Mouse (Mus musculus): ENCODE measurements around the gene Crnkl1.
"Not testable (repeated sequence)": the region's sequence is repeated elsewhere in the genome, so short reads cannot be mapped to it uniquely, and the experiment has no call there.

Gene Crnkl1

GRCm38 (mm10) chr2:145920941-145921650 lies 13.7 kb downstream of the Crnkl1 start:
- DNase-seq (ENCODE audit: extremely low read depth, low read depth), result no peak

GRCm38 (mm10) chr2:145905884-145906283 lies 28.9 kb downstream of the Crnkl1 start:
- DNase-seq (ENCODE audit: extremely low read depth, low read depth), result not testable (repeated sequence)

DNA sequence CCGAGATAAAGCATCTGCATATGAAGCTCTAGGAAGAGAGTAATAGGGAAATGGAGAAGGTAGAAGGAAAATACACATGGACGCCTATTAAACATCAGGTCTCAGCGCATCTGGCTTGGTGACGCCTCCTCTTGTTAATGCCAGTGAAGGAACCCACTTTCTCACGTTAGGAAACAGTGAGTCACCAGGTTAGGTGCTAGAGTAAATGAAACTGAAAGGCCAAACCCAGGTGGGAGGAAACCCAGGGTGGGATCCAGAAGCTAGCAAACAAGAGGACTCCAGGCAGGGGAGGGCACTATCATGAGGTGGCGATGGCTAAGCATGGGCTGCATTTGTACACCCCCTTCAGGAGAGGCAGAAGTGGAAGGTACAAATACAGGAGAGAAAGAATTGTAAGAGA lies 29.7 kb downstream of the Crnkl1 start:
- DNase-seq (ENCODE audit: extremely low read depth, low read depth), result no peak

- DNase-seq (ENCODE audit: extremely low read depth, low read depth), result no peak
These were observed 30.7 kb downstream of the Crnkl1 start for GRCm38 (mm10) chr2:145903983-145904616.

GRCm38 (mm10) chr2:145903061-145903901 lies 31.5 kb downstream of the Crnkl1 start:
- peak; percentile 60 for DNase-seq (ENCODE audit: extremely low read depth, low read depth)

- DNase-seq (ENCODE audit: extremely low read depth, low read depth), result no peak
These were observed 33.0 kb downstream of the Crnkl1 start, which contains the start of gene Naa20 for GRCm38 (mm10) chr2:145901861-145902260. TSS of gene Naa20 (plus strand) at chr2:145902099.

- DNase-seq (ENCODE audit: extremely low read depth, low read depth), result not testable (repeated sequence)
These were observed 34.5 kb downstream of the Crnkl1 start for GRCm38 (mm10) chr2:145900318-145900717.

DNA sequence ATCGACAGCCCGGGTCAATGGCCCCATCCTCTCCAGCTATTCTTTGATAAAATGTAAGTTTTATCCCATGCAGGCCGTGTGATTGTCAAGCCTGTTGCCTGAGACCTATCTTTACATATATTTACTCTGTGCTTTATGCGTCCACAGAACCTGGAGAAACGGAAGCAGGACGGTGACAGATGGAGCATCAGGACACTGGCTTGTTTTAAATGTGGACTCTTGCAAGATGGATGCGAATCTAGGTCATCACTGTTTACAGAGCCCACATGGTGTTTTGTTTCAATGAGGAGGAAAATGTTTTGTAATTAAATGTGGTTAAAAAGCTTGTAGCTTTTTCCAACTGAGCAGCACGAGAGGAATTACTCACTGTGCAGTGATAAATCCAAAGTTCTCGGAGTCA lies 36.7 kb downstream of the Crnkl1 start:
- DNase-seq (ENCODE audit: extremely low read depth, low read depth), result no peak

GRCm38 (mm10) chr2:145893756-145894155 lies 41.1 kb downstream of the Crnkl1 start:
- DNase-seq (ENCODE audit: extremely low read depth, low read depth), result no peak

GRCm38 (mm10) chr2:145890571-145890970 lies 44.2 kb downstream of the Crnkl1 start:
- DNase-seq (ENCODE audit: extremely low read depth, low read depth), result no peak

DNA sequence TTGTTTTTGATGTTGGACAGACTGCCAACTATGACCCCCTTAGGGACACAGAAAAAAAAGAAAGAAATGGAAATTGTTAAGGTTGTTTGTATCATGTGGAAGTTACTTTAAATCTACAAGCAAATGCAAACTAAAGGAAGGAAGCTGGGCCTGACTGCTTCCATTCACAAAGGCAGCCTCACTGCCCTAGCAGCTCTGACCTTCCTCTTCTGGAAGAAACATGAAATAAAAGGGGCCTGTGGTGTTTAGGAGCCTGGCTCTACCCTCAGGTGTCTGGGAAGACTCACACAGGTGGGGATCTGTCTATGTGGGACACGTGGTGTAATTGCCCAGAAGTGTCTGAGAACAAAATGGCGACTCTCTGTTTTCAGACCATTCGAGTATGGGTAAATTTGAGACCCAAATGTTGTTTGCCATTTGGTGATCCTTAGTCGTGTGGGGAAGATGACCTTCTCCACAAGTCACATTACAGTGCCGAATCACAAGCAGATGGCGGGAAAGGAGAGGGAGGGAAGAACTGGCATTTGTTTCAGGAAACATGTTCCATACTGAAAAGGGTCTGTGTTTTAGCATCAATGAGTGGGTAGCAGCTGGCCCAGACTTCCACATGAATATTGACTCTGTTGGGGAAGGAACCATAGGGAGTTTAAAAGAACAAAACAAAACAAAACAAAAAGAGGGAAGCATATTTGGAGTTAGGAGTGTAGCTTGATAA lies 45.9 kb downstream of the Crnkl1 start:
- no peak for DNase-seq (ENCODE audit: extremely low read depth, low read depth)

DNA sequence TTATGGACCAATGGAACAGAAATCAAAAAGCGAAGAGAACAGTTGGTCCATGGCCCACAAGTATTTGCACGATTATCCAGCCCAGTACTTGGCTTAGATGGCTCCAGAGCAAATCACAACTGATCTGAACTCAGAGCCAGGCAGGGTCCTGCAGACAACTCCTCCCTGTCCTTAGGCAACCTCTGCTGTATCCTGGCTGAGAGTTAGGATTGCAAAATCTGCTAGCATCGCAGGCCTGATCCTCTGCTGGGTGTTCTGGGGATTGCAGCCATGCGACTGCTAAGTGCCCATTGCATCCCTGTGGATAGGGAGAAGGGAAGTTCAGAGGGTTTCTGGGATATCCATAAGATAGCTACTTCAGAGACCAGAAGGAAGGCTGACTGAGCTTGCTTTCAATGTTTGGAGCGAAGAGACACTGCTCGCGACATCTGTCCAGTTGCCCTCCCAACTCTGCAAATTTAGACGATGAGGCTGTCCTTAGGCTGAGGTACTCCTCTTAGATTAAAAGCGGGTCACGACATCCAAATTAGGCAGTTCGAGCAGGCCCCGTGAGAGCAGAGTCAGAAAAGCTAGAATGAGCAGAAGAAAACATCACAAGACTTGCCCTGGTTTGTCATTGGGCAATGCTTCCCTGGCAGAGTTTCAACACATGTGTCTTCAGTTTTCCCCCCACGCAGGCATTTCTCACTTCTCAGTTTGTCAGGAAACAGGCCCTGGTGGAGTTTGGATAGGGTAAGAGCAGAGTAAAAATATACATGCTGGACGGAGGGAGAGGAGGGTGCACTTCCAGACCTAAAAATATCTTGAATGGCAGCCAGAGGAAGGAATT lies 46.7 kb downstream of the Crnkl1 start:
- DNase-seq (ENCODE audit: extremely low read depth, low read depth), result no peak

- no peak for DNase-seq (ENCODE audit: extremely low read depth, low read depth)
These were observed 49.7 kb downstream of the Crnkl1 start for GRCm38 (mm10) chr2:145884913-145885785.

DNA sequence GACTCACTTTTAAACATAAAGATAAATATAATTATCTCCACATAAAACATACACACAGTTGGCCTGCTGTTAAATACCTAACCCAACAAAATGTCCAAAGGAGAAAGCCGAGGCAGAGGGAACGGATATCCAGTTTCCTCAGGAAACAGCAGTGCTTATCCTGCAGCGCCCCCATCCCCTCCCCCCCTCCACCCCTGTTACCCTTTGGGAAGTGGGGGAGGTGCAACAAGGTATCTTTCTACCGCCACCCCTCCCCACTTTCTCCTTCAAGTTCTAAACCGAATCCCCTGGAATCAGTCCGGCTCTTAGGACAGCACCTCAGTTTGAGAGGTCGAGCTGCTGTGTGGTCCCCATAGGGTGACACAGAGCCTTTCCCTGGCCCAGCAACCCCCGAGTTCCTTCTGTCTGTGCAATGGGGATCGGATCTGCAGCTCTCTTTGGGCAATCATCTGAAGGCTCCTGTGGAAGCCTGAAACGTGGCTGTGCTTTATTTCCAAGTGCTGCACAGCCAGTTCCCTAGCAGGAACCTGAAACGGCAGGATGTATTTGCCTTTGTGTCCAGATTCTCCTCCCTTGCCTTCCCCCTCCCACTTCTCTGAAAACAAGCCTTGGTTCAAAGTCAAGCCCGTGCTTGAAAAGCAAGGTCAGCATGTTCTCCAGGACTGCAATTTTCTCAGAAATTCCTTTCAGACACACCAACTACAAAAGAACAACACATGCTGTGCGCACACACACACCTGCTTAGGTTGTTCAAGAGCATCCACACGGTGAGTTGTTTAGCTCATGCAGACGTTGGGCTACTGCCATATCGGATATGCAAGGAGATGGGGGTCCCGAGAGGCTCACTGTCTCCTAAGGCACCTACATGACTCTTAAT lies 50.5 kb downstream of the Crnkl1 start:
- no peak for DNase-seq (ENCODE audit: extremely low read depth, low read depth)

DNA sequence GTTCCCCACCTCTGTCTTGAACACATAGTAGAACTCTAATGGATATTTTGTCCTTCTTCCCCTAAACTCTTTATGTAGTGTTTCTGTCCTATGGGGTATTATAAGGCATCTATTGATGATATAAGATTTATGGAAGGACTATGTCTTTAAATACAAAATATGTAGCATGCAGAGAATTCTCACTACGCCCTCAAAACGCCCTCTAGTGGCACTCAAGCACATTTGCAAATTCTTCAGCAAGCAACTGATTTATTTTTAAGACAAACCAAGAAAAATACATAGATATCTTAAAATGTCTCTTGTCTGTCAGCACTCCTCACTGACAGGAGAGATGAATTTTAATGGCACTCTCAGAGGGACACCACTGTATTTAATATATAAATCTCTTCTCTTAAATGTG lies 52.4 kb downstream of the Crnkl1 start:
- no peak for DNase-seq (ENCODE audit: extremely low read depth, low read depth)

- DNase-seq (ENCODE audit: extremely low read depth, low read depth), result no peak
These were observed 52.9 kb downstream of the Crnkl1 start for GRCm38 (mm10) chr2:145881932-145882331.

DNA sequence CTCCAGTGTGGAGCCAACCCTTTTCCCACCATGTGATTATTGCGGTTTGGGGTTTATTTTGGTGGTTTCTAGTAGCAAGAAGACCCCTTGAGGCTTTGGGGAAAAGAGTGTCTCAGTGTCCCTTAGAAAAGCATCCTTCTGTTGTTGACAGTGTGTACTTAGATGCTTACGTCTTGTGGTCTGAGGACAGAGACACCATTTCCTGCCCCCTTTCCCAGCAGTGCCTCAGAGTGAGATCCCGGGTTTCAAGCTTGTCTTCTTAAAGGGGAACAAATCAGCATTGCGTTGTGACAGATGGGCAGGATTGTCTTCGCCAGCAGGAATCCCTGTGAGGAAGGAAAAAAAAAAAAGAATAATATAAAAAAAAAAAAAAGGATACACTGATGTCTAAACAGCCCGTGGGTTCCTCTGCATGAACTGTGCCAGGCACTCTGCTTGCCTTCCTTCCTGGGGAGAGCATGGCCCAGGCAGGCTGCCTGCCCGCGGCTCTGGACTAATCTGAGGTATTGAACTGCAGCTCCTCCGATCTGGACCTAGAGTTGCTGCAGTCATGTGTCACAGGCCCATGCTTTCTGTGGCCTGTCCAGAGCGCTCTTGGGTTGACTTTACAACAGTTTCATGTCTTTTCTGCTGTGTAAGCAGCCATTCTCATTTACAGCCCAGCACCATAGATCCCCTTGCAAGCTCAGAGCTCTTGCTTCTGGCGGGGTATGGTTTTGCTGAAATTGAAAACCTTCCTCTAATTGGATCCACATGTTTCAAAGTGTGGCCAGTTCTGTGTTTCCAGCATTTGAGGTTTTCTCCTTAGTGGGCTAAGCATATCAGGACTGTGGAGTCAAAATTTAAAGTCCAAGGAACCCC lies 53.7 kb downstream of the Crnkl1 start:
- no peak for DNase-seq (ENCODE audit: extremely low read depth, low read depth)

- no peak for DNase-seq (ENCODE audit: extremely low read depth, low read depth)
These were observed 57.6 kb downstream of the Crnkl1 start for GRCm38 (mm10) chr2:145877191-145877590.

Data from MEL-GATA-1-ER (cell line).